Mouse (Mus musculus) T-cell, adult 2 months (primary cell): ENCODE results near the gene Ssbp3.

Experiments
- DNase-seq: peaks from one replicate; pipeline ENCODE4 v3.0.0; 2022; ENCODE audit warnings: low spot score

Gene Ssbp3

DNA sequence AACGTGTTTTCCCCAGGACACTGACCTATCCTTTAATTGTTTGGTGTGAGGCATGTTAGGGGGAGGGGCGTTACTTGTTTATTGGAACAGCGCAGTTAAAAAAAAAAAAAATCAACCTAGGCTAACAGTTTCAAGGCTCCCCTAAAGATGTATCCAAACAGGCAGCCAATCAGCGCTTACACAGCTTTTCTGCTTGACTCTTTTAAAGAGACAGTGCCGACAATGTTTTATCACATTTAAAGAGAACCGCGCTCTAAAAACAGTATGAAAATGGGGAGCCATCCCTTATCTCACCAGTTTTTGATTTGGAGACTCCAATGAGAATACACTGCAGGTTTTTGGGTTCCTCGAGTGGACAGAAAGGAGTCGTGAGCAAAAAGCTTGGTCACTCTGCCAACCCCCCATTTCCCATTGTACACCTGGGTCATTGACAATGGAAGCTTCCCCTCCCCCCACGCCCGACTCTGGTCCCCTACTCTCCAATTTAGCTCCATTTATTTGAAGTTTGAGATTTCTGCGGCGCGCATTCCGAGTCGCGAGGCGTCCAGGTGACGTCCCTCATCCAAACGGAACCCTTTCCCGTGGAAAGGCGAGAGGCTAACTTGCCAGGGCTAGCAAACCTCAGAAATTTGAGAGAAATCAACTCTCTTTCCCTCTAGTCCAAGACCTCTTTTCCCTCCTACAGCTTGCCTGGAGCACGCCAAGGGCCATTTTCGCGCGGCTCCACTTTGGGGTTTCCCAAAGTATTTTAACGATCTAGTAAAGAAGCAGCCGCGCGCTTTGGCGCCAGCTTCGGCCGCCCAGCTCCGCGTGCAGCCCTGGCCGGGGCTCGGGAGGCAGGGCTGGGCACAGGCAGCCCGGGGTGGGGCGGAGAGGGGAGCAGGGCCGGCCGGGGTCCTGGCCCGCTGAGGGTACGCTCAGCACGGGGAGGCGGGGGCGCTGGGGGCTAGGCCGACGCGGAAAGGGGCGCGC, at the start of gene Ssbp3:
Ssbp3 (plus strand) TSS at position 501 of the 972 bp plus-strand sequence.
- DNase-seq = peak; percentile 74

DNA sequence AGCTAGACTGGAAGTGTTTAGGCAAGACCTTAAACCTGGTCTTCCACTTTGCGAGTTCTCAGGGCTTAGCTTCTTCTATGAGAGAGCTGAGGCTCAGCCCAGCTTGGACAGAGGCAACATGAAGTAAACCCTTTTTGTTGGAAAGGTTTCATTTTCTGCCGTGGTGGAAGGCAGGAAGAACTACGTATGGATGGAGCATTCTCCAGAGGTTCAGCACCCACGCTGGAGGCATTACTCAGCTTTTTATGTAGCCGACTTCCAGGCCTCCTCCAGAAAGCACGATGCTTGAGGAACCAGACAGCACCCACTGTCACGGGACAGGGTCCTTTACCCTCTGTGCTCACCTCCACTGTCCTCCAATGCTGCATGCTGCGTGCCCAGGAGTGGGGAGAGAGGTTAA, 48.6 kb upstream of the Ssbp3 start:
- DNase-seq = no peak

DNA sequence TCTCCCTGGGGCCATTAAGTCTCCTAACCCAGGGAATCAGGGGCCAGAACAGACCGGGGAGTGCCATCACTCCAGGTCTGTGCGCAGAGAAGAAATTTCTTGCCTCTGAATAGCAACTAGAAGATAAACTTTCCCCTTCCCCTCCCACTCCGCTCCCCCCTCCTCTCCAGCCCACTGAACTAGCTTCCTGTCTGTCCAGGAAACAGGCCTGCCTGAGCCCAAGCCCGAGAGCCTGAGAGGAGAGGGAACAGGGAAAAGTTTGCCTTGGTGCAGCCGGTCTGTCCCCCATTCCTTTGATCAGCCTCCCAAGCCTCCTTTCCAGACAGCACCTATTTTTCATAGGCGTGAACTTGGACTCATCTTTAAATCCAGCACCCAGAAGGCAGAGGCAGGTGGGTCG, 48.2 kb upstream of the Ssbp3 start:
- DNase-seq = no peak

DNA sequence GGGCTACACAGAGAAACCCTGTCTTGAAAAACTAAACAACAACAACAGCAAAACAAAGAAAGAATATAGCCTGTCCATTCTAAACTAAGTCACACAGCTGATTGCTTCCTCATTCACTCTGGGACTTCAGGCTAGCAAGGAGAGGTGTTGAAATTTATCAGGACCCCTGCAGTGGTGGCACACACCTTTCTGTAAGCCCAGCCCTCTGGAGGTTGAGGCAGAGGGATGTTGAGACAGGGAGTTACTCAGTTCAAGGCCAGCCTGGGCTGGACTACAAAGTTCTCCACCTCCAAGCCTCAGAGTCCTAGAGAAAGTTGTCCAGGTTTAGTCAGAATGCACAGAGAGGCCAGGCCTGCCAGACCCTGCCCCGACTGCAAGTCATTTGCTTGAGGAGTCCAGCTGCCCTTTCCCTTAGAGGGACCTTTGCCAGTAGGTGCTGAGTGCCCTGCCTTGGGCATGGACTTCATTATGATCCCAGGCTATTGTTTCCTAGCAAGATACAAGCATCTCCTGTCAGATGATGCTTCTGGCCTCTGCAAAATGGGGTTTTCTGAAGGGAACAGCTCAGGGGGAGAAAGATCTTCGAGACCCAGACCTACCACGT, 47.6 kb upstream of the Ssbp3 start:
- no peak for DNase-seq

DNA sequence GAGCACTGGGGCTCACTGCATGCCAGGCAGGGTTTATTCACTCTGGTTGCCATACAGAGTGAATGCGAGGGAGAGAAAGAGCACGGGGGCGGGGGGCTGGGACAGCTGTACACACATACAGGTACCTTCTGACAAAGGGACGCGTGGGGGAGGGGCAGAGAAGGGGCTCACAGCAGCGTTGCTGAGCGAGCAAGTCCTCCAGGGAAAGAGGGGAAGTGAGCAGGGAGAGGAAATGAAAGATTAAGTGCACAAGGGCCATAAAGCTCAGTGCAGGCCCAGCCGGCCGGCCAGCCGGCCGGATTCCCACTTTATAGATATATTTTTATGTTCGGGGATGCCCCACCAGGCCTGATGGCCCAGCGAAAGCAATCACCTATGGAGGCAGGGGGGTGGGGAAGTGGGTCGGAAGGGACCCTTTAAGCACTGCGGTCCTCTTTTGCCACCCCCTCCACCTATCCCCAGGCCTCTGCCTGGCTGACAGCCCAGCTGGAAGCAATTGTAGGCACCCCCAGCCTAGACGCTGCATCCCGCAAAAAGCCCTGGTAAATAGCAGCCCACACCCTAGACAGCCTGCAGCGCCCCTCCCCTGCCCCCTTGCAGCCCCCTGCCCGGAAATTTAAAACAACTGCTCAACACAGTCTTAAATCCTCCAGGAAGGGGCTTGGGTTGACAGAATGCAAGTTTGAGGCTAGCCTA, 44.9 kb upstream of the Ssbp3 start:
- DNase-seq = no peak

DNA sequence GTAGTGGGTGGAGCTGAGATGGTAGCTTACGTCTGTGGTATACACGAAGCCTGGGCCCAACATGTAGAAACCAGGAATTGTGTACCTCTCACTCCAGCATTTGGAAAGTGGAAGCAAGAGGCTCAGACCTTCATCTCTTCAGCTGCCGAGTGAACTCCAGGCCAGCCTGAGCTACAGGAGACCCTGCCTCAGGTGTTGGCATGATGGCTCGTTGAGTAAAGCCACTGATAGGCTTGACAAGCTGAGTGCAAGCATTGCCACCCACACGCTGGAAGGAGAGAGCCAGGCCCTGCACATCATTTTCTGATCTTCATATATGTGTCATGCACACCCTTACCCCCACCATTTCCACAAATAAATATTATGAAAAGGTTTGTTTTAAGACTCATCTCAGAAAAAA, 44.1 kb upstream of the Ssbp3 start:
- DNase-seq = no peak

DNA sequence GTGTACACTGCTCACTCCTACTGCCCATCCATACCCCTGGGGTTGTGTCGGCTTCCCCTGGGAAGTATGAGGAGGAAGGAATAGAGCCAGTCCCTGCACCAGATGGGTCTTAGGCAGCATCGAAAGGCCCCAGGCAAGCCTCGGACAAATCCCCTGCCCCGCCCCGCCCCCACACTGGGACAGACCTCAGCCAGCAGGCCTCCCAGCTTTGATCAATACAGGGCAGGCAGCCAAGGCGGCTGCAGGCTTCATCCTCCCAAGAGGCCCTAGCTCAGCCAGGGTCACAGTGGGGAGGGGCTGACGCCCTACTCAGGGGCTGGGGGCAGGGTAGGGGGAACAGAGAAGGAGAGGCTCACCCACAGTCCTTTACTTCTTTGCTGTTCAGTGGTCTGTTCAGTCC, 43.7 kb upstream of the Ssbp3 start:
- no peak for DNase-seq

DNA sequence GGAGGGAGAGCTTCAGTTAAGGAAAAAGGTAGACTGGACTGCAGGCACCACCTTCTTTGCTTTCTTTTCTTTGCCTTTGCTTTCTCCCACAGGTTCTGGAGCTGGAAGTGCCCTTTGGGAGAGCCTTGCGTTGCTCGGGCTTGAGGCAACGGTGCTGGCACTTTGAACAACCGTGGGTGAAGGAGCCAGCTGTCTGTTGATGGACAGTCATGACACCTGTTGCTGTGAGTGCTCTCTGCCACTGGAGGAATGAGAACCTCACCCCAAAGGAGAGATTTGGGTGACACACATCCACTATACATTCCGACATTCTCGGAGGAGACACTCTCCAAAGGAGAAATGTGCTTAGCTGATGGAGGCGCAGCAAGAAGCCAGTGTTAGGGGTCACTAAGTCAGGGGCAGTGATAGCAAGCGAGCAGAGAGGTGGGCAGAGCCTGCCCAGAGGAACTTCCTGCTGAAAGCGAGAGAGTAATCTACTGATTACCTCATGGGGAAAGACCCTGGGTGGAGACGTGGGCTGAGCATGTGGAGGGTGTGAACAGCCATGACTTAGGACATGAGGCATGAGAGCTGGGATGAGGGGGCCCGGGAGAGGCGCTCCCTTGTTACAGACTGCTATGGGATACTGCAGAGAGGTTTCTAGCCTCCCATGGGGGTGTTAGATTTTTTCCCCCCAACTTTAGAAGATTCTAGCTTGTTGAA, 41.6 kb upstream of the Ssbp3 start:
- no peak for DNase-seq

DNA sequence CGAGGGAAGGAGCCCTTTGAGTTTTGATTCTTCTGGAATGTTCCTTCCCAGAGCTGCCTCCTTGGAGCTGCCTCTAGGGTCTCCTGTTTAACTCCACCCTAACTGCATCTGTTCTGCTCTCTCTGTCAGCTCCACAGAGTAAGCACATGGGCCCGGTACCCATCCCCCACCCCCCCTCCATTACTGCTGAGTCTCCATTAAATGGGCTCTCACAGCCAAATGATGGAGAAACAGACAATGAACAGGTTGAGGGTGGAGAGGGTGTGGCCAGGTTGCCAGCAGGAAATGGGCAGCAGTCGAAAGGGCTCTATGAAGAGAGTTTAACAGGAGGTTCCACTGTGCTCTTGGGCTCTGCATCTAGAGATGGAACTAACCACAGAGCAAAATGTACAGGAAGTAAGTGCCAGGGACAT, 41.0 kb upstream of the Ssbp3 start:
- peak; percentile 58 for DNase-seq

DNA sequence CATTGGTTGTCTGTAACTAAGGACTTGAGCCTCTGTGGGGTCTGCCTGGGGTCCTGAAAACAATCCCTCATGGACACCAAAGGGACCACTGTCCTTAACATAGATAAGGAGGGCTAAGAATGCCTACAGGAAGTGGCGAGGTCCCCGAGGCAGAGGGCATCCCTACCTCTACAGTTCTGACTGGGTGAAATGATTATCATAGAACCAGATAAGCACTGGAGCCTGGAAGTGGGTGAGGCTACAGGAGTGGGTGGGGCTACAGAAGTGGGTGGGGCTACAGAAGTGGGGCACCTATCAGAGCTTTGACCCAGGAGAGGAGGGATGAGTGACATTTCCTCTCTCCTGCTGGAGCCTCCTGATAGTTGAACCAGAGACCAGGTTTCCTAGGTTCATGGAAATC, 39.9 kb upstream of the Ssbp3 start:
- DNase-seq = peak; percentile 38

DNA sequence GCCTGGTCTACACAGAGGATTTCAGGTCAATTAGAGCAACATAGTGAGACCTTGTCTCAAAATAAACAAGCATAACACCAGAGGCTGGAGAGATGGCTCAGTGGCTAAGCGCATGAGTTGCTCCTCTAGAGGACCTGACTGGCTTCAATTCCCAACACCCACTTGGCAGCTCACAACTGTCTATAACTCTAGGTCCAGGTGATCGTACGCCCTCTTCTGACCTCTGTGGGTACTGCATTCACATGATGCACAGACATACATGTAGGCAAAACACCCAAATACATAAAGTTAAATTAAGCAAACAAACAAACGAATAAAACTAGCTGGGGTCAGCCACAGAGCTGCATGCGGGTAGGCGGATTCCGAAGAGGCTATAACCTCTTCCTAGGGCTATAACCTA, 36.0 kb upstream of the Ssbp3 start:
- DNase-seq = no peak

DNA sequence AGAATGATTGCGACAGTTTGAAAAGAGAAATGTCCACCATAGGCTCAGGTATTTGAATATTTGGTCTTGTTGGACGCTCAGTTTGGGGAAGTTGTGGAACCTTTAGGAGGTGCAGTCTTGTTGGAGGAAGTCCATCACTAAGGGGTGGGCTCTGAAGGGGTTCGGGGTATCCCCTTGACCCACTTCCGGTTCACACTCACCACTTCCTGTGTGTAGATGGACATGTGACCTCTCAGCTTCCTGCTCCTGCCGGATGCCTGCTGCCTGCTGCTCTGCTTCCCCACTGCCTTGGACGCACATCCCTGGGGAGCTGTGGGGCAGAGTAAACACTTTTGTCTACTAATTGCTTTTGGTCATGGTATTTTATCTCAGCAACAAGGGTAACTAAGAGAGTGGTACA, 29.4 kb upstream of the Ssbp3 start:
- peak; percentile 23 for DNase-seq

DNA sequence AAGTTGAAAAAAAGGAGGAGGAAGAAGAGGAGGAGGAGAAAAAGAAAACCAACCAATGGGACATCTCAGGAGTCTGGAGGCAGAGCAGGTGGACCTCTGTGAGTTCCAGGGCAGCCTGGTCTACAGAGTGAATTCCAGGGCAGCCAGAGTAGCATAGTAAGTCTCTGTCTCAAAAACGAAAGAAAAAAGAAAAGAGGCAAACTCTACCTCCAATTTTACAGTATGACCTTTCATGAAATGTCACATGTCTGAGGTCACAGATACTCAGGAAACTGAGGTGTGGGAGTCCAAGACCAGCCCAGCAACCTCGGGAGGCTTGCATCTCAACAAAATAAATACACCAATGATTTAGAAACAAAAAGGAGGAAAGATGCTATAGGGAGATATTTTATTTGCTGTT, 27.4 kb upstream of the Ssbp3 start:
- DNase-seq = no peak

DNA sequence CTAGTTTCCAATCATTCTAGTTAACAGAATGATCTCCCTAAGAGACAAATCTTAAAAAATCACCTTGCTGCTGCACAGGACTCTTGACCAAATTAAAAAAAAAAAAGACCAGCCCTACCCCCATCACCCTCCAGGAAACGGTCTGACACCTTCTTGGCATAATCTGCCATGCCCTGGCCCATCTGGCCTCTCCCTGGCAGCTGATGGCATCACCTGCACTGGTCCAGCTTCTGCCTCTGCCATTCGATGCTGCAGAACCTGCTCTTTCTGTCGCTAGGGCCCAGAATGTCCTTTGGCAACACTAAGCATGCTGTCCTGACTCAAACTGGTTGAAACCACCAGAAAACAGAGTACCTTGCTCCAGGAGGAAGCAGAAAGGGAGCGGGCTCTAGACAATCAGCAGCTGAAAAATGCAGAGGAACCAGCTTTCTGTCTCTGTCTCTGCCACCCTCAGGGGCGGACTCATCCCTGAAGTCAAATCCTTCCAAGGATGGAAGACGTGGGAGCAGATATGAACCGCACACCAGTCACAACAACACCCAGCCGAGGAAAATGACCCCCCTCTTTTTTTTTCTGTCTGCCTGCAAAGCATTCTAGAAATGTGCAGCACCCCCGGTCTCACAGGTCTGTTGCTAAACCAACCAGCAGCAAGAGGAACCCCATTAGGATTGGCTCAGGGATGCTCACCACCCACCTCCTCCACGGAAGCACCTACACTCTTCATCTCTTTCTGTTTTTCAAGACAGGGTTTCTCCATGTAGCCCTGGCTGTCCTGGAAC, 24.0 kb upstream of the Ssbp3 start:
- DNase-seq = no peak

DNA sequence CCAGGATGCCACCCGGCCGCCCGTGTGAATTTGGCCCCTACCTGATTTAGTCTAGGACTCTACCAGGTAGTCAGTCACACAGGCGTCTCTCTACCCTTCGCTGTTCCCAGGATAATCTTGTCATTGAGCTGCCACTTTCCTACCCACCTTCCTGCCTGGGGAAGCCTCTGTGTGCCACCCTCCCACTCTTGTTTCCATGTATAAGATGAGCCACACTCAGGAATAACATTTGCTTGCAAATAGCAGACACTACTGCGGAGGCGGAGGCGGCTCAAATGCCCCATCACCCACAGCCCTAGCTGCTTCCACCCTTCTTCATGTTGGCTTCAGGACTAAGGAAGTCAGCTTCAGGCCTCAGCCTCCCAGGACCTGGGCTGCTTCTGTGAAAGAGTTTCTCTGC, 14.4 kb upstream of the Ssbp3 start:
- no peak for DNase-seq

DNA sequence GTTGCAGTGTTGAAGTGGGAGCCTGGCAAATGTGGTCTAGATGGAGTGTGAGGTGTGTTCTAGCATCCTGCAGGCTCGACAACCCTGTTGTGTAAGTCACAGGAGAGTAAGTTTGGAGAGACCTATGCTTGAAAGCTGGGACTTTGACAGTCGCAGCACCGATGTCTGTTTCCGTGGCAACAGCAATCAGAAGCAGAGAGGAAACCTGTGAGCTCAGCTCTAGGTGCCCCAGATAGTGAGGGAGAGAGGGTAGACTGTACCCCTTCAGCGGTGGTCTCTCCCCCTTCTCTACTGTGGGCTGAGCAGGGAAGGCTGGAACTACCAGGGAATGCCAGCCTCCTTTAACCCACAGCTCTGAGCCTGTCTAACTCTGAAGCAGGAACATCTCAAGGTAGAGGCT, 11.6 kb upstream of the Ssbp3 start:
- DNase-seq = no peak

DNA sequence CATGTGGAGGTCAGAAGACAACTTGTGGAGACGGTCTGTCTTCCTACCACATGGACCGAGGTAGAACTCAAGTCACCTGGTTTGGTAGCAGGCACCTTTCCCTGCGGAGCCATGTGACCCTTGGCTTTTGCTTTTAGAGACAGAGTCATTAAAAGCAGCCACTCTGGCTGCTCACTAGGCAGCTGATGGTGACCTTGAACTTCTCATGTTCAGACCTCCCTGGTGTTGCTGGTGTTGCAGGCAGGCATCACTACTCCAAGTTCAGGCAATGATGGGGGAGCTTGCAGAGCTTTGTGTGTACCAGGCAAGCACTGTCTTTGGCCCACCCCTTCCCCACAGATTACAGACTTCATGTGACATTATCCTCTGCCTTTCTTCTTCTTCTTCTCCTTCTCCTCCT, 11.0 kb upstream of the Ssbp3 start:
- no peak for DNase-seq

DNA sequence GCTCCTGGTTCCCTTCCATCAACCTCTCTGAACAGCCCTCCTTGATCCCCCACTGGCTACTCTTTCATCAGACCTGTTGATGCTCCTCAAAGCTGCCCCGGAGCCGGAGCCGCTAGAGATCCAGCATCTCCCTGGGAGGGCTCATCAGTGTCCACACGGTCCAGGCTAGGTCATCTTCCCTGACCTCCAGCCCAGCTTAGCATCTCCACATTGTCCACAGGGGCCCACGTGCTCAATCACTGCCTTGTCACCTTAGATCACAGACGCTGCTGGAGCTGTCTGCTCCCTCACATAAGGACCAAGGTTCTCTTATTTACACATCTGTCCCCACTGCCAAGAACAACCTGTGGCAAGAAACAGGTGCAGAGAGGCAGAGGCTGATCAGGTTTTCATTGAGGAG, 9.8 kb upstream of the Ssbp3 start:
- no peak for DNase-seq

DNA sequence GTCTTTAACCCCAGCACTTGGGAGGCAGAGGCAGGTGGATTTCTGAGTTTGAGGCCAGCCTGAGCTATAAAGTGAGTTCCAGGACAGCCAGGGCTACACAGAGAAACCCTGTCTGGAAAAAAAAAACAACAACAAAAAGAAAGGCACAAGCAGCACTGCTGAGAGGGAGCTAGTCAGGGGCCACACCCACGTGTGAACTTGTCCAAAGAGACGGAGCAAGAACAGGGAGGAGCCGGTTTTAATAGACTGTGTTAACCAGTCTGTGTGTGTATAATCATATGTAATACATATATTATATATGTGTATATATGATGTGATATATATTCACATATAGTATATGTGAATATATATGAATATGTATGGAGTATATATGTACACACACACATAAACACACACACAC, 8.9 kb upstream of the Ssbp3 start:
- no peak for DNase-seq

DNA sequence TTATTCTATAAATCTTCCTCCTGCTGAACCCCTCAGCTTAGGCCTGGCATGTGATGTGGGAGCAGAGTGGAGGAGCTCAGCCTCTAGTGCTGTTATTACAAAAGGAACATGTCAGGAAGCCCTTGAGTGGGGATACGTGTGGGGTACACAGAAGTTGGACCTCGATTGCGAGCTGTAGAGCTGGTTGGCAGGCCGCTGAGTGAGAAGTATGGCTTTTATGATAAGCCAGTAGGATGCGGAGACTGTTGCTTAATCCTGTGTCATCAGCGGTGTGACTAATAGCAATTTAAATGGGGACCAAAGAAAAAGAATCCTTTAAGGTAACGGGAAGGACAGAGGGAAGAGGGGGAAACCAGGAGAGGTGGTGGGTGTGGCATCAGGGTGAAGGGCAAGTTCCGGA, 8.3 kb upstream of the Ssbp3 start:
- DNase-seq = no peak

DNA sequence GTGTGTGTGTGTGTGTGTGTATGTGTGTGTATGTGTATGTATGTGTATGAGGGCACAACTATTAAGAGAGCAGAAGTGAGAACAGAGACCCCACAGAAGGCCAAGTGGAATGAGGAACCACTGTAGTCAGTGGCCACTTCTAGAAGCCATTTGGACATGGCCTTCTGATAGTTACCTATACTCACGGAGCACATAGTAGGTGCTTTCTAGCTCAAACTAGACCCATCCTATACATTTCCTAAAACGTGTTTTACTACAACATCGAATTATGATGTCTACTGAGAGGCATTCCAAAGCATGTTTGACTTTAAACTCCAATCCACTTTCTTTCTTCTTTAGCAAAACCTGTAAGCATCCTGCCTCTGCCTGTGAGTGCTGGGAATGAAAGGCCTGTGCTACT, 4.6 kb upstream of the Ssbp3 start:
- no peak for DNase-seq
